ENCODE assay signal across 11 mouse cellular contexts in the genomic region with DNA sequence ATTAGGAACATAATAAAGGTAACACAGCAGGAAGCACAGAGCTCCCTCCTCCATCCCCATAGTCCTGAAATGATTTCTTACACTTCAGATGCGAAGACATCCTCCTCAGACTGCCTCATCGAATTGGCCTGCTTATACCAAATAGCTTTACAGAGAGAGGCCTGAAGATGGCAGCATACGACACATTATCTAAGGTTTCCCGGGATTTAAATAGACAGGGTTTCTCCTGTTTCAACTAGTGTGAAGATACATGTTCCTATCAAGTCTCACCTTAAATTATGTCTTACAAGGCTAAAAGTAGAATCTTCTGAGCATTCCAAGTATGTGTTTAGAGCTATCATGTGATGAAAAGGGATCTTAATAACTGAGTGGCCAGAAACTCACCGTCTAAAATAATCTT. TPM values are rescaled to one million over a fixed set of nuclear protein-coding genes. Genes with fewer than 3 reads are reported as not detected.
DNase-seq lines count a peak whose midpoint lies in the region; ATAC-seq lines count a peak whose summit lies in the region.
"Had no signal": no experiment of that assay in that cellular context is flagged by ENCODE, and none has a peak within 500 bp of the region (broad histone marks: within the 10 kb centered on the region; RNA-seq: fewer than 3 reads in every experiment).

No protein-coding gene starts in this region.

- intact Hi-C loops in left cerebral cortex, postnatal 36 days (cut with DNase I) = loop anchor here (5.0 to 10.0 kb wide), 3 partner anchors 174 to 326 kb away; no protein-coding TSS in a partner anchor

- WGBS in neural tube, embryonic 15.5 days = 54% methylated on average over 5 of the region's 5 CpGs

- H3K4me3 ChIP-seq in neural tube, embryonic 15.5 days (replicated peaks) = no peak overlapping the region
- H3K4me3 ChIP-seq: lung, embryonic 15.5 days had no signal

- no peak overlapping the region for H3K9ac ChIP-seq in neural tube, embryonic 15.5 days (replicated peaks)
- H3K9ac ChIP-seq: lung, embryonic 15.5 days had no signal

- peak; percentile 37 to 49 for DNase-seq in cerebellum, postnatal 10 days
- no peak for DNase-seq in cerebellum, adult 18-20 months
- DNase-seq in left cerebral cortex, adult 18-20 months (ENCODE audit: low spot score in 2 of 2) = peak; percentile 21 to 34
- DNase-seq in left cerebral cortex, postnatal 36 days (ENCODE audit: low spot score in 2 of 2) = no peak
- peak; percentile 78 for DNase-seq in embryo, embryonic 10.5 days (ENCODE audit: low spot score)
- DNase-seq in ovary, adult 18-20 months (ENCODE audit: low spot score) = no peak
- DNase-seq in gastrocnemius, postnatal 10 days = no peak

- H3K4me1 ChIP-seq in neural tube, embryonic 15.5 days = no peaks in the 10 kb centered on the region
- H3K4me1 ChIP-seq: lung, embryonic 15.5 days had no signal

- no peaks in the 10 kb centered on the region for H3K9me3 ChIP-seq in neural tube, embryonic 15.5 days (replicated peaks)
- H3K9me3 ChIP-seq: G1E; lung, embryonic 15.5 days had no signal

- peak; percentile 61; the same call in 1 of the 2 replicates for ATAC-seq in neural tube, embryonic 15.5 days (ENCODE audit: low FRiP score)

- peaks cover 55% of the 10 kb centered on the region for H3K36me3 ChIP-seq in neural tube, embryonic 15.5 days

- H3K27ac ChIP-seq in neural tube, embryonic 15.5 days (replicated peaks) = no peak overlapping the region
- H3K27ac ChIP-seq: lung, embryonic 15.5 days had no signal

- no peak overlapping the region for H3K4me2 ChIP-seq in neural tube, embryonic 15.5 days
- H3K4me2 ChIP-seq: lung, embryonic 15.5 days had no signal

- no peaks in the 10 kb centered on the region for H3K27me3 ChIP-seq in neural tube, embryonic 15.5 days (replicated peaks)
- H3K27me3 ChIP-seq: lung, embryonic 15.5 days had no signal

RNA-seq across cellular contexts. Expression of a gene that starts 5.4 kb away (rescaled TPM):
- total RNA-seq in left cerebral cortex, adult 18-20 months (2021) = not detected
- total RNA-seq in left cerebral cortex, postnatal 36 days (2021) = not detected
- polyA plus RNA-seq in neural tube, embryonic 15.5 days (2015; fragmentation: Nextera tagmentation; extraction: Ambion mirVana) = 0.42 TPM in 1 of 2 replicates, not detected in the other
- total RNA-seq in gastrocnemius, postnatal 10 days (2021) = not detected
- total RNA-seq: G1E had no signal
- polyA plus RNA-seq: G1E had no signal

RNA-seq across cellular contexts. Expression of a gene that starts 17.4 kb away (rescaled TPM):
- under 1 TPM; 0.42 to 0.63 TPM for total RNA-seq in left cerebral cortex, adult 18-20 months (2021)
- total RNA-seq in left cerebral cortex, postnatal 36 days (2021) = under 1 TPM; 0.29 to 0.39 TPM
- 0.60 and 0.75 TPM in 2 replicates for polyA plus RNA-seq in neural tube, embryonic 15.5 days (2015; fragmentation: Nextera tagmentation; extraction: Ambion mirVana)
- total RNA-seq in gastrocnemius, postnatal 10 days (2021) = not detected
- total RNA-seq: G1E; granulocyte monocyte progenitor cell, adult 5-6 weeks had no signal

RNA-seq across cellular contexts. Expression of a gene that starts 23.9 kb away (rescaled TPM):
- total RNA-seq in left cerebral cortex, adult 18-20 months (2021) = 100 to 1,000 TPM in 1 of 2 experiments, 10 to 100 TPM in 1; 93.8 to 100 TPM
- 100 to 1,000 TPM in 1 of 2 experiments, 10 to 100 TPM in 1; 95.5 to 105 TPM for total RNA-seq in left cerebral cortex, postnatal 36 days (2021)
- polyA plus RNA-seq in neural tube, embryonic 15.5 days (2015; fragmentation: Nextera tagmentation; extraction: Ambion mirVana) = 87.2 and 91.5 TPM in 2 replicates
- 10 to 100 TPM; 67.8 to 75.8 TPM for total RNA-seq in gastrocnemius, postnatal 10 days (2021)

RNA-seq across cellular contexts. Expression of a gene that starts 47.0 kb away (rescaled TPM):
- total RNA-seq in left cerebral cortex, adult 18-20 months (2021) = 10 to 100 TPM; 20.1 to 20.9 TPM
- total RNA-seq in left cerebral cortex, postnatal 36 days (2021) = 10 to 100 TPM; 17.3 to 18.7 TPM
- 10.6 and 17.9 TPM in 2 replicates for polyA plus RNA-seq in neural tube, embryonic 15.5 days (2015; fragmentation: Nextera tagmentation; extraction: Ambion mirVana)
- total RNA-seq in gastrocnemius, postnatal 10 days (2021) = 10 to 100 TPM; 35.0 to 35.3 TPM

RNA-seq across cellular contexts. Expression of a gene that starts 47.3 kb away (rescaled TPM):
- total RNA-seq in left cerebral cortex, adult 18-20 months (2021) = 10 to 100 TPM; 94.1 to 94.2 TPM
- total RNA-seq in left cerebral cortex, postnatal 36 days (2021) = 10 to 100 TPM; 87.8 to 95.7 TPM
- polyA plus RNA-seq in neural tube, embryonic 15.5 days (2015; fragmentation: Nextera tagmentation; extraction: Ambion mirVana) = 165 and 201 TPM in 2 replicates
- 100 to 1,000 TPM; 141 to 143 TPM for total RNA-seq in gastrocnemius, postnatal 10 days (2021)

Comparison
In these comparisons a context has a peak if more than half of its experiments do, and no peak if none do; other contexts are left out.
1. DNase-seq: peak in cerebellum, postnatal 10 days (2 of 2), left cerebral cortex, adult 18-20 months (2 of 2) and embryo, embryonic 10.5 days (single experiment); none in cerebellum, adult 18-20 months (0 of 2), left cerebral cortex, postnatal 36 days (0 of 2), ovary, adult 18-20 months (single experiment) and gastrocnemius, postnatal 10 days (single experiment).